Mouse (Mus musculus) liver, adult 2 months (tissue): ENCODE results near the gene Pigp. TPM values are rescaled to one million over a fixed set of nuclear protein-coding genes. Genes with fewer than 3 reads are reported as not detected.

Source experiments
- DNase-seq: peaks from one replicate; pipeline ENCODE4 v3.0.0-alpha.2; 2011; ENCODE audit warnings: low read depth, low spot score; ENCODE audit errors: extremely low read depth
- H3K27ac ChIP-seq: fragments of 200-500 bp; replicated peaks from 2 replicates; pipeline ENCODE4 v1.5.1; 2012; ENCODE audit warnings: low read depth, mild to moderate bottlenecking, control low read depth, inconsistent platforms, low read length; ENCODE audit not compliant: insufficient read depth
- H3K27me3 ChIP-seq: fragments of 200-500 bp; 2 replicates; pipeline ENCODE4 v1.6.1; 2012; ENCODE audit warnings: mild to moderate bottlenecking, moderate library complexity, low read length, inconsistent platforms; ENCODE audit not compliant: control insufficient read depth, insufficient read depth
- H3K36me3 ChIP-seq: fragments of 200-500 bp; 2 replicates; pipeline ENCODE4 v1.6.1; 2012; ENCODE audit warnings: low read length, inconsistent platforms; ENCODE audit not compliant: control insufficient read depth, insufficient read depth
- H3K4me1 ChIP-seq: fragments of 200-500 bp; 2 replicates; pipeline ENCODE4 v1.6.1; 2011; ENCODE audit warnings: low read length; ENCODE audit not compliant: control insufficient read depth, insufficient read depth
- H3K4me3 ChIP-seq: fragments of 200-500 bp; 2 replicates; pipeline ENCODE4 v1.5.1; 2011; ENCODE audit warnings: low read depth, mild to moderate bottlenecking, control low read depth, low read length, moderate library complexity; ENCODE audit not compliant: insufficient read depth
- H3K79me2 ChIP-seq: fragments of 200-500 bp; 2 replicates; pipeline ENCODE4 v1.6.1; 2012; ENCODE audit warnings: inconsistent platforms, mild to moderate bottlenecking, low read length, moderate library complexity; ENCODE audit not compliant: control insufficient read depth, insufficient read depth
- H3K9ac ChIP-seq: fragments of 200-500 bp; 2 replicates; pipeline ENCODE4 v1.6.1; 2012; ENCODE audit warnings: low read depth, mild to moderate bottlenecking, control low read depth, inconsistent platforms, low read length
- CTCF ChIP-seq: fragments of 200-500 bp; IDR thresholded peaks from 2 replicates; pipeline ENCODE4 v1.5.1; 2011; ENCODE audit warnings: low read depth, low read length, control low read depth
- POLR2A ChIP-seq: fragments of 200-500 bp; IDR thresholded peaks from 2 replicates; pipeline ENCODE4 v1.6.1; 2011; ENCODE audit warnings: low read length, control low read depth; ENCODE audit not compliant: insufficient read depth; ENCODE audit errors: extremely low read depth
- WGBS: fragments of 180-500 bp; shearing (Covaris S2); methylation state at CpG from one replicate; pipeline ENCODE4 v1.1.7; 2018; 5-methylcytosine and 5-hydroxymethylcytosine counted together
- polyA plus RNA-seq: library from polyadenylated mRNA; depleted of rRNA; stranded (reverse); fragments of >200 nt; gene quantifications from 2 replicates; pipeline ENCODE4 v1.2.3, GENCODE M21; 2012
- total RNA-seq: library from RNA; depleted of rRNA; stranded (reverse); fragments of >200 nt; gene quantifications from 2 replicates; pipeline ENCODE4 v1.2.3, GENCODE M21; 2014

Pigp gene
- total and polyA plus RNA-seq, 2 experiments = 13.1 to 41.2 TPM

DNA sequence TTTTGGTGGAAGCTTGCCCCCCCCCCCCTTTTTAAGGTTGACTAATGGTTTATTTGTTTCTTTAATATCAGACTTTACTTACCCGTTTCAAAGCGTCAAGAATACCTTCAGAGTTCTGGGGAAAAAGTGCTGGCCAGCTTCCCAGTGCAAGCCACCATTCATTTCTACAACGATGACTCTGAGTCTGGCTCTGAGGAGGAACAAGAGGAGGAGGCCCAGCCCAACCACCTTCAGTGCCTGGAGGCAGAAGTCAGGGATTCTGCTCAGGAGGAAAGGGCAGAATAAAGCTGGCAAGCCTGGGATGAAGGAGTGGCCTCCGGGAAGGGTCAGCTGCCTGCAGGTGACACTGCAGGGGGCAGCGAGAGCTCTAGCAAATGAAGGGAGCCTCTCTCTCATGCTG lies 36.0 kb downstream of the Pigp start:
- no peak for DNase-seq
- Histone ChIP-seq H3K4me3 (no peak overlapping the region), H3K9ac (no peak overlapping the region), H3K27me3 (no peaks in the 10 kb centered on the region), H3K36me3 (no peaks in the 10 kb centered on the region), H3K4me1 (no peaks in the 10 kb centered on the region), H3K79me2 (no peaks in the 10 kb centered on the region), H3K27ac (no peak overlapping the region)
- TF ChIP-seq CTCF (no peak), POLR2A (no peak)
- WGBS = 76% methylated on average over 5 of the region's 5 CpGs

DNA sequence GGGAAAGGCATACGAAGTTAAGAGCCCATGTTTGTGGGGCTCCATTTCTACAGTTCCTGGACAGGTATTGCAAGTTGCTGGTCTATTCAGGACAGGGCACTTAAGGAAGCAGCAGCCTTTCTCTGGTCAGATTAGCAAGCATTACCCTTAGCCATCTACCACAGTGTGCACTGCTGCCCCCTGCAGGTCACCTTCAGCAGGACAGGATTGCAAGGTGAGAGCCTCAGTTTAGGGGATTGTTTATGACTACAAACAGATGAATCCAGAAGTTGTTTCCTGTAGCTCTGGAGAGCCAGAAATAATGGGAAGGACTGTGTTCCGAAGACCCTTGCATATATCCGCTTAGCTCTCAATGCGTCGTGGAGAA lies 39.8 kb downstream of the Pigp start:
- no peak overlapping the region for H3K9ac ChIP-seq
- DNase-seq = peak; percentile 46

DNA sequence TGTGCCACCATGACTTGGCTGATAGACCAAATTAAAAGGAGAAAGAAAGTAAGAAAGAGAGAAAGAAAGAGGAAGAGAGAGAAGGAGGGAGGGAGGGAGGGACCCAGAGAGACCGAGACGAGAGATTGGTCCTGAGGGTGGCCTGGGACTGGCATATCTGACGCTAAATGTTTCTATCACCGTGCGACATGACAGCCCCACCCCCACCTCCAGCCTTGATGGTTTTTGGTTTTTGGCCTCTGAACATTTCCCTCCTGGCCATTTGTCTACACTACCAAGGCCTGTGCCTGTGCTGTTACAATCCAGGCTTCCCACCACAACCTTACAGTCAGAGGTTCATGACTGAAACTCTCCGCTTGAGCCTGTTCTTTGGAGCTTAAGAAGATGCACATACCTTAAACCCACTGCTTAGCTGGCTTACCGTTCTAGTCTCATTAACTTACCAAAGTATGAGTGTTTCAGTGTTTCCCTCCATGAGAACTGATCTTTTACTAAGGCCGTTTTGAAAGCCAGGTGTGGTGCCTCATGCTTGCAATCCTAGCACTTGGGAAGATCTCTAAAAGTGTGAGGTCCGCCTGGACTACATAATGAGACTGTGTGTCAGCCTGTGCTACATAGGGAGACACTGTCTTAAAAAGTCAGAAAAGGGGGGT lies 40.3 kb downstream of the Pigp start:
- 86% methylated on average over 9 of the region's 9 CpGs for WGBS

More for the DNA sequence above, 39.8 kb downstream of the Pigp start:
- H3K79me2 ChIP-seq = no peaks in the 10 kb centered on the region
- H3K4me1 ChIP-seq = peaks cover 3% of the 10 kb centered on the region; the same call in 1 of the 2 replicates
- H3K36me3 ChIP-seq = no peaks in the 10 kb centered on the region
- 61% methylated on average over 5 of the region's 5 CpGs for WGBS
- no peak overlapping the region for H3K27ac ChIP-seq
- H3K27me3 ChIP-seq = no peaks in the 10 kb centered on the region
- no peak overlapping the region for H3K4me3 ChIP-seq
- peak; percentile 91 for TF ChIP-seq CTCF
- TF ChIP-seq POLR2A = no peak

DNA sequence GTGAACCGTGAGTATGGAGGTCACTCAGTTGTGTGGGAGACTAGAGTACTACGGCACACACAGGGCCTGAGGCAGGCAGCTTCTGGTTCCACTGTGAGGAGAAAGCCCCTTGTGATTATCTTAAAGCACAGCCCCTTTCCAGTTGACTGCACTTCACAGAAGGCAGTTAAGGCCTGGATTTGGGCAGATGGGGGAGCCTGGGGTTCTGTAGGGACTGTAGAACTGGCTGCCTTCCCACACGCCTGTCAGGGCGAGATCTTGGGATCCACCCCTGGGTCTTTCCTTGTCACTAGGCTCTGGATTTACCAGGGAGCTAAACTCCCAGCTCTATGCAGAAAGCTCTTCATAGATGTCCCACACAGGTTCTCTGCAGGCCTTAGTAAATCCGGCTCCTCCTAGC lies 41.2 kb downstream of the Pigp start:
- peaks cover 3% of the 10 kb centered on the region; the same call in 1 of the 2 replicates for H3K4me1 ChIP-seq
- H3K27me3 ChIP-seq = no peaks in the 10 kb centered on the region
- no peaks in the 10 kb centered on the region for H3K36me3 ChIP-seq
- H3K9ac ChIP-seq = no peak overlapping the region
- WGBS = 90% methylated on average over 5 of the region's 5 CpGs
- no peaks in the 10 kb centered on the region for H3K79me2 ChIP-seq
- DNase-seq = no peak
- H3K27ac ChIP-seq = no peak overlapping the region
- no peak for TF ChIP-seq CTCF
- TF ChIP-seq POLR2A = no peak
- H3K4me3 ChIP-seq = no peak overlapping the region

More for the DNA sequence above, 40.3 kb downstream of the Pigp start:
- no peak overlapping the region for H3K9ac ChIP-seq
- no peaks in the 10 kb centered on the region for H3K79me2 ChIP-seq
- no peak overlapping the region for H3K4me3 ChIP-seq
- no peaks in the 10 kb centered on the region for H3K27me3 ChIP-seq
- no peaks in the 10 kb centered on the region for H3K36me3 ChIP-seq
- H3K4me1 ChIP-seq = peaks cover 3% of the 10 kb centered on the region; the same call in 1 of the 2 replicates
- TF ChIP-seq CTCF (no peak), POLR2A (no peak)
- no peak for DNase-seq
- no peak overlapping the region for H3K27ac ChIP-seq

DNA sequence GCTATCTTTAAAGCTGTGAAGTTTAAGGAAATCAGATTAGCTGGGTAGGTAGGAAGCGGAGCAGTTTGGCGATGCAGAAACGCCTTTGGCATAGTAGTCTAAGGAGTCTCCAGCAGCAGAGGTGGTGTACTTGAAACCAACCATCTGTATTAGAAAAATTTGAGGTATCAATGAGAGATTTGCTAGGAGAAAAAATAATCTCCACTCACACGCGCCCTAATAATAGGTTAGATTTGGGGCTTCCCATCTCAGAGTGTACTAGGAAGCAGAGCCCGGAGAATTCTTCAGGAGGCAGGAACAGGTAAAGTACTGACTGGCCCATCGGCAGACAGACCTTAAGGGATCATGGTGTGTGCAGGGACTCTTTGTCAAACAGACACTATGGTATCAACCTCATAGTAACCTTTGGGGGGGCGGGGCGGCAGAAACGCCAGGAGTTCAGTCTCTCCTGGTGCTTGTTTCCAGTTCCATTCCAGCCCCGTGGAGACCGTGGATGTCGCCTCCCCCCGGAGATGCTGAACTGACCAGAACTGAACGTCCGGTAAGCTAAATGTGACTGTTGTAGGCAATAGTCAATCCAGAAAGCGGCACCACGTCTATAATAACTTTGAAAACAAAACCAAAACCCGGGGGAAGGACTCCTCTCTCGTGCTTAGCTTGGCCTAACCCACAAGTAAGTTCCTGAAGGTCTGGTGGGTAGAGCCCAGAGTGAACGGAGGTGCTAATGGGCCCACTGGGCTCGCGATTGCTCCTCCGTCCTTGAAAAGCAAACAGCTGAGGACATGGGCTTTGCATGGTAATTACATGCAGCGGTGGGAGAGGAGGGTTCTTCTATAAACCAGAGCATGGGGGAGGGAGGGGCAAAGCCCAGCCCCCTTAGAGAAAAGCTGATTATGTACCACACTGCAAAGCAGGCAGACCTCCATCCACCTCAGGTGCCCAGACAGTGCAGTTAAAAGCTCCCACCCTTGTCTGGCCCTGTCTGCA lies 42.5 kb downstream of the Pigp start:
- H3K36me3 ChIP-seq = no peaks in the 10 kb centered on the region
- H3K9ac ChIP-seq = peak overlapping the region; percentile 21; the same call in 1 of the 2 replicates
- no peaks in the 10 kb centered on the region for H3K27me3 ChIP-seq
- no peak for DNase-seq
- H3K27ac ChIP-seq = 0 out of 2 replicates have a peak overlapping the region, but pooled peaks have one; percentile 22
- H3K4me3 ChIP-seq = peak overlapping the region; percentile 65
- peaks cover 3% of the 10 kb centered on the region; the same call in 1 of the 2 replicates for H3K4me1 ChIP-seq
- WGBS = 47% methylated on average over 25 of the region's 25 CpGs
- no peaks in the 10 kb centered on the region for H3K79me2 ChIP-seq
- no peak for TF ChIP-seq CTCF
